Comparison of ENCODE assay signal across 19 mouse cellular contexts in genomic region chr4:87653440-87654165, GRCm38 (mm10).
"Had no signal": no experiment of that assay in that cellular context is flagged by ENCODE, and none has a peak within 500 bp of the region (broad histone marks: within the 10 kb centered on the region; RNA-seq: fewer than 3 reads in every experiment).

No protein-coding gene starts in this region.

- H3K4me1 ChIP-seq: liver, embryonic 15.5 days; megakaryocyte, embryonic 14.5 days had no signal

- H3K4me2 ChIP-seq: liver, embryonic 11.5 days; liver, embryonic 15.5 days; midbrain, embryonic 11.5 days; neural tube, embryonic 13.5 days had no signal

- H3K36me3 ChIP-seq: limb, embryonic 10.5 days; liver, embryonic 15.5 days; neural tube, embryonic 13.5 days had no signal

- H3K9ac ChIP-seq: liver, embryonic 15.5 days; neural tube, embryonic 13.5 days had no signal

- H3K9me3 ChIP-seq: limb, embryonic 10.5 days; liver, embryonic 15.5 days; megakaryocyte, embryonic 14.5 days; neural tube, embryonic 13.5 days had no signal

- ATAC-seq: inflammation-experienced regulatory T-cells, adult 6 months; intestine, postnatal 0 days; lung, postnatal 0 days; midbrain, embryonic 16.5 days had no signal

- DNase-seq: kidney, postnatal 10 days; lung, adult 2 months; lung, postnatal 36 days; retina, postnatal 1 day; right cerebral cortex, postnatal 4 days; spleen, adult 18-20 months; thymus, adult 18-20 months; thymus, postnatal 25 days had no signal

- H3K27me3 ChIP-seq: liver, embryonic 15.5 days; megakaryocyte, embryonic 14.5 days; neural tube, embryonic 13.5 days had no signal

- H3K27ac ChIP-seq: left cerebral cortex, adult 2 months; limb, embryonic 10.5 days; liver, embryonic 15.5 days; neural tube, embryonic 13.5 days had no signal

- H3K4me3 ChIP-seq: left cerebral cortex, adult 2 months; limb, embryonic 10.5 days; liver, embryonic 15.5 days; megakaryocyte, embryonic 14.5 days; neural tube, embryonic 13.5 days had no signal
